Mouse (Mus musculus): Measurements from ENCODE around the gene Cox6b1. TPM values are rescaled to one million over a fixed set of nuclear protein-coding genes. Genes with fewer than 3 reads are reported as not detected.

The Cox6b1 gene
- total and polyA plus RNA-seq, 2 experiments = 399 to 640 TPM

- no peak for DNase-seq (ENCODE audit: extremely low read depth, low read depth, low spot score)
- no peaks in the 10 kb centered on the region for H3K4me1 ChIP-seq (ENCODE audit: control insufficient read depth, insufficient read depth, low read length)
- H3K27ac ChIP-seq (replicated peaks; ENCODE audit: insufficient read depth, low read depth, low read length) = no peak overlapping the region
- no peaks in the 10 kb centered on the region for H3K79me2 ChIP-seq (ENCODE audit: control insufficient read depth, insufficient read depth, low read length)
- 15% methylated on average over 27 of the region's 27 CpGs for WGBS
- no peaks in the 10 kb centered on the region for H3K36me3 ChIP-seq (ENCODE audit: control insufficient read depth, insufficient read depth, low read length)
- H3K27me3 ChIP-seq (ENCODE audit: control insufficient read depth, insufficient read depth, low read length) = peaks cover 11% of the 10 kb centered on the region; the same call in 1 of the 2 replicates
- H3K4me3 ChIP-seq (ENCODE audit: insufficient read depth, low read depth, low read length) = no peak overlapping the region
- no peak overlapping the region for H3K9ac ChIP-seq (ENCODE audit: low read depth, low read length)
- TF ChIP-seq POLR2A (IDR thresholded peaks at IDR 0.05; ENCODE audit: extremely low read depth, insufficient read depth, low read length) = no peak
Measured at GRCm38 (mm10) chr7:30633762-30634412, 7.9 kb upstream of the Cox6b1 start.

GRCm38 (mm10) chr7:30629013-30629412 lies 3.1 kb upstream of the Cox6b1 start:
- Histone ChIP-seq H3K79me2 (ENCODE audit: control insufficient read depth, insufficient read depth, low read length) (peaks cover 17% of the 10 kb centered on the region), H3K4me1 (ENCODE audit: control insufficient read depth, insufficient read depth, low read length) (peaks cover 4% of the 10 kb centered on the region), H3K4me3 (ENCODE audit: insufficient read depth, low read depth, low read length) (no peak overlapping the region), H3K36me3 (ENCODE audit: control insufficient read depth, insufficient read depth, low read length) (peaks cover 4% of the 10 kb centered on the region; the same call in 1 of the 2 replicates), H3K27me3 (ENCODE audit: control insufficient read depth, insufficient read depth, low read length) (peaks cover 8% of the 10 kb centered on the region; the same call in 1 of the 2 replicates), H3K9ac (ENCODE audit: low read depth, low read length) (no peak overlapping the region), H3K27ac (replicated peaks; ENCODE audit: insufficient read depth, low read depth, low read length) (no peak overlapping the region)
- DNase-seq (ENCODE audit: extremely low read depth, low read depth, low spot score) = no peak
- TF ChIP-seq CTCF (IDR thresholded peaks at IDR 0.05; ENCODE audit: low read depth, low read length) (no peak), POLR2A (IDR thresholded peaks at IDR 0.05; ENCODE audit: extremely low read depth, insufficient read depth, low read length) (no peak)

GRCm38 (mm10) chr7:30626647-30627046 lies 696 bp upstream of the Cox6b1 start:
- H3K4me3 ChIP-seq (ENCODE audit: insufficient read depth, low read depth, low read length) = no peak overlapping the region
- peaks cover 25% of the 10 kb centered on the region for H3K79me2 ChIP-seq (ENCODE audit: control insufficient read depth, insufficient read depth, low read length)
- 88% methylated on average over 5 of the region's 5 CpGs for WGBS
- peaks cover 18% of the 10 kb centered on the region; the same call in 1 of the 2 replicates for H3K36me3 ChIP-seq (ENCODE audit: control insufficient read depth, insufficient read depth, low read length)
- no peak for DNase-seq (ENCODE audit: extremely low read depth, low read depth, low spot score)
- no peaks in the 10 kb centered on the region for H3K27me3 ChIP-seq (ENCODE audit: control insufficient read depth, insufficient read depth, low read length)
- H3K4me1 ChIP-seq (ENCODE audit: control insufficient read depth, insufficient read depth, low read length) = peaks cover 7% of the 10 kb centered on the region
- H3K27ac ChIP-seq (replicated peaks; ENCODE audit: insufficient read depth, low read depth, low read length) = no peak overlapping the region
- H3K9ac ChIP-seq (ENCODE audit: low read depth, low read length) = no peak overlapping the region
- no peak for TF ChIP-seq POLR2A (IDR thresholded peaks at IDR 0.05; ENCODE audit: extremely low read depth, insufficient read depth, low read length)
- TF ChIP-seq CTCF (IDR thresholded peaks at IDR 0.05; ENCODE audit: low read depth, low read length) = no peak

- Histone ChIP-seq H3K27ac (replicated peaks; ENCODE audit: insufficient read depth, low read depth, low read length) (no peak overlapping the region), H3K9ac (ENCODE audit: low read depth, low read length) (no peak overlapping the region), H3K4me1 (ENCODE audit: control insufficient read depth, insufficient read depth, low read length) (peaks cover 8% of the 10 kb centered on the region), H3K4me3 (ENCODE audit: insufficient read depth, low read depth, low read length) (no peak overlapping the region), H3K27me3 (ENCODE audit: control insufficient read depth, insufficient read depth, low read length) (no peaks in the 10 kb centered on the region), H3K79me2 (ENCODE audit: control insufficient read depth, insufficient read depth, low read length) (peaks cover 8% of the 10 kb centered on the region; the same call in 1 of the 2 replicates), H3K36me3 (ENCODE audit: control insufficient read depth, insufficient read depth, low read length) (peaks cover 39% of the 10 kb centered on the region)
- DNase-seq (ENCODE audit: extremely low read depth, low read depth, low spot score) = no peak
- 82% methylated on average over 3 of the region's 3 CpGs for WGBS
- TF ChIP-seq CTCF (IDR thresholded peaks at IDR 0.05; ENCODE audit: low read depth, low read length) (peak; percentile 62; the same call in 1 of the 2 replicates), POLR2A (IDR thresholded peaks at IDR 0.05; ENCODE audit: extremely low read depth, insufficient read depth, low read length) (no peak)
Measured at GRCm38 (mm10) chr7:30619202-30619601, 6.7 kb downstream of the Cox6b1 start.

- H3K4me1 ChIP-seq (ENCODE audit: control insufficient read depth, insufficient read depth, low read length) = peaks cover 8% of the 10 kb centered on the region
- H3K4me3 ChIP-seq (ENCODE audit: insufficient read depth, low read depth, low read length) = no peak overlapping the region
- H3K36me3 ChIP-seq (ENCODE audit: control insufficient read depth, insufficient read depth, low read length) = peaks cover 36% of the 10 kb centered on the region
- WGBS = 89% methylated on average over 9 of the region's 9 CpGs
- TF ChIP-seq CTCF (IDR thresholded peaks at IDR 0.05; ENCODE audit: low read depth, low read length) (no peak), POLR2A (IDR thresholded peaks at IDR 0.05; ENCODE audit: extremely low read depth, insufficient read depth, low read length) (no peak)
- no peak for DNase-seq (ENCODE audit: extremely low read depth, low read depth, low spot score)
- H3K27ac ChIP-seq (replicated peaks; ENCODE audit: insufficient read depth, low read depth, low read length) = no peak overlapping the region
- H3K27me3 ChIP-seq (ENCODE audit: control insufficient read depth, insufficient read depth, low read length) = no peaks in the 10 kb centered on the region
- H3K9ac ChIP-seq (ENCODE audit: low read depth, low read length) = no peak overlapping the region
- peaks cover 7% of the 10 kb centered on the region; the same call in 1 of the 2 replicates for H3K79me2 ChIP-seq (ENCODE audit: control insufficient read depth, insufficient read depth, low read length)
Measured at GRCm38 (mm10) chr7:30618658-30619057, 7.3 kb downstream of the Cox6b1 start.

GRCm38 (mm10) chr7:30615049-30615760 lies 10.7 kb downstream of the Cox6b1 start:
- Histone ChIP-seq H3K27me3 (ENCODE audit: control insufficient read depth, insufficient read depth, low read length) (no peaks in the 10 kb centered on the region), H3K36me3 (ENCODE audit: control insufficient read depth, insufficient read depth, low read length) (peaks cover 19% of the 10 kb centered on the region), H3K4me1 (ENCODE audit: control insufficient read depth, insufficient read depth, low read length) (no peaks in the 10 kb centered on the region), H3K27ac (replicated peaks; ENCODE audit: insufficient read depth, low read depth, low read length) (no peak overlapping the region), H3K9ac (ENCODE audit: low read depth, low read length) (no peak overlapping the region), H3K4me3 (ENCODE audit: insufficient read depth, low read depth, low read length) (no peak overlapping the region), H3K79me2 (ENCODE audit: control insufficient read depth, insufficient read depth, low read length) (no peaks in the 10 kb centered on the region)
- TF ChIP-seq POLR2A (IDR thresholded peaks at IDR 0.05; ENCODE audit: extremely low read depth, insufficient read depth, low read length) = no peak
- TF ChIP-seq CTCF (IDR thresholded peaks at IDR 0.05; ENCODE audit: low read depth, low read length) = no peak
- WGBS = 54% methylated on average over 5 of the region's 5 CpGs
- peak; percentile 30 for DNase-seq (ENCODE audit: extremely low read depth, low read depth, low spot score)

Data from liver, adult 2 months (tissue).